Mouse (Mus musculus) liver, postnatal 0 days (tissue): ENCODE results near the gene Cxcl10. TPM values are rescaled to one million over a fixed set of nuclear protein-coding genes. Genes with fewer than 3 reads are reported as not detected.

Source experiments
- ATAC-seq: fragments of 200-750 bp; cut with Nextera tagmentation; 2 replicates; pipeline ENCODE4 v1.8.0; 2017; ENCODE audit warnings: mild to moderate bottlenecking, moderate library complexity
- DNase-seq: peaks from one replicate; pipeline ENCODE4 v3.0.0-alpha.2; 2016
- H3K27ac ChIP-seq: fragments of 300-500 bp; sonication (generic); 2 replicates; pipeline ENCODE4 v1.5.1; 2014; ENCODE audit warnings: antibody characterized with exemption, moderate library complexity, mild to moderate bottlenecking, low read depth
- H3K27me3 ChIP-seq: fragments of 300-500 bp; sonication (generic); 2 replicates; pipeline ENCODE4 v1.6.1; 2014; ENCODE audit warnings: low read length, control low read depth, mixed read lengths; ENCODE audit not compliant: insufficient read depth
- H3K36me3 ChIP-seq: fragments of 300-500 bp; sonication (generic); replicated peaks from 2 replicates; pipeline ENCODE4 v1.6.1; 2014; ENCODE audit warnings: mild to moderate bottlenecking, control low read depth, low read length, moderate library complexity, mixed read lengths; ENCODE audit not compliant: insufficient read depth
- H3K4me1 ChIP-seq: fragments of 300-500 bp; sonication (generic); 2 replicates; pipeline ENCODE4 v1.6.1; 2014; ENCODE audit warnings: antibody characterized with exemption, mild to moderate bottlenecking, control low read depth; ENCODE audit not compliant: insufficient read depth
- H3K4me2 ChIP-seq: fragments of 300-500 bp; sonication (generic); 2 replicates; pipeline ENCODE4 v1.6.1; 2014; ENCODE audit warnings: low read depth, mild to moderate bottlenecking, low read length, moderate library complexity, mixed read lengths
- H3K4me3 ChIP-seq: fragments of 300-500 bp; sonication (generic); 2 replicates; pipeline ENCODE4 v1.5.1; 2014; ENCODE audit warnings: low read depth, low read length
- H3K9ac ChIP-seq: fragments of 300-500 bp; sonication (generic); replicated peaks from 2 replicates; pipeline ENCODE4 v1.6.1; 2014; ENCODE audit warnings: mild to moderate bottlenecking, moderate library complexity
- H3K9me3 ChIP-seq: fragments of 300-500 bp; sonication (generic); 2 replicates; pipeline ENCODE4 v1.6.1; 2016; ENCODE audit warnings: mild to moderate bottlenecking, control low read depth, low read length, mixed read lengths
- CTCF ChIP-seq: sonication (generic); IDR thresholded peaks from 2 replicates; pipeline ENCODE4 v1.5.1; 2016; ENCODE audit warnings: antibody characterized with exemption, low read depth
- EP300 ChIP-seq: IDR thresholded peaks from 2 replicates; pipeline ENCODE4 v1.6.1; 2016; ENCODE audit warnings: antibody characterized with exemption, low read depth, mild to moderate bottlenecking
- WGBS: fragments of 180-500 bp; shearing (Covaris S2); extraction: QIAGEN DNeasy Blood & Tissue Kit; methylation state at CpG from one replicate; pipeline ENCODE4 v1.1.7; 2014; ENCODE audit not compliant: insufficient replicate concordance; 5-methylcytosine and 5-hydroxymethylcytosine counted together
- polyA plus RNA-seq: library from polyadenylated mRNA; unstranded; fragments of >200 nt; fragmentation: Nextera tagmentation; extraction: Ambion mirVana; gene quantifications from 2 replicates; pipeline ENCODE4 v1.2.1, GENCODE M21; 2015

Cxcl10 gene
- polyA plus RNA-seq: 7.5 and 8.0 TPM in 2 replicates

DNA sequence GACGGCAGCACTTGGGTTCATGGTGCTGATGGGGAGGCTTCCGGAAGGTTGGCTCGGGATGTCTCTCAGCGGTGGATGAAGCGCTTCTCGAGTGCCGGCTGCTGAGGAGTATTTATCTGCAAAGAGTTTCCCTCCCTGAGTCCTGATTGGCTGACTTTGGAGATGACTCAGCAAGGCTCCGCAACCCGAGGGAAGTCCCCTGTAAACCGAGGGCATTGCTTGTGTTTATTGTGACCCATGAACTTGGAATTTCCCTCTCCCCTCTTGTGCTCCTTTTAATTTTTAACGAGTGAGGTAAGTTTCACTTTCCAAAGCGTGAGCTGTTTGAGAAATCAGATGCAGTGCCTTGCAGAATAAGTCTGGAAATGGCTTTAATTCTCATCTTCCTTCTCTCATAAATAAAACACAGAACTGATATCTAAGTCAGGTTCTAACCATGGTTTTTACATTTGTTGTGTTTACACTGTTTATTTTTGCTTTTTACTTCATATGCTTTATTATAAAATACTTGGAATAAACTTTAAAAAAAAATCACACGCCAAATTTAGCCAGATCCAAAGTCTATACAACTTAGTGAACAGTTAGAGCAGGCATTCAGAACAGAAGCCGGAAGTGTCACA lies at the start of gene Cxcl10:
Cxcl10 (minus strand) TSS at position 96 of the 620 bp plus-strand sequence.
- Histone ChIP-seq H3K36me3 (no peaks in the 10 kb centered on the region), H3K4me2 (peak within 1 kb of the TSS; percentile 51), H3K27ac (0 out of 2 replicates have a peak within 1 kb of the TSS, but pooled peaks have one; percentile 2), H3K9ac (no peak within 1 kb of the TSS), H3K4me3 (peak within 1 kb of the TSS; percentile 19), H3K9me3 (no peaks in the 10 kb centered on the region), H3K4me1 (peaks cover 17% of the 10 kb centered on the region), H3K27me3 (no peaks in the 10 kb centered on the region)
- ATAC-seq: peak; percentile 77
- 10% methylated on average over 14 of the region's 14 CpGs for WGBS
- peak; percentile 68 for DNase-seq
- TF ChIP-seq EP300 (no peak), CTCF (no peak)

DNA sequence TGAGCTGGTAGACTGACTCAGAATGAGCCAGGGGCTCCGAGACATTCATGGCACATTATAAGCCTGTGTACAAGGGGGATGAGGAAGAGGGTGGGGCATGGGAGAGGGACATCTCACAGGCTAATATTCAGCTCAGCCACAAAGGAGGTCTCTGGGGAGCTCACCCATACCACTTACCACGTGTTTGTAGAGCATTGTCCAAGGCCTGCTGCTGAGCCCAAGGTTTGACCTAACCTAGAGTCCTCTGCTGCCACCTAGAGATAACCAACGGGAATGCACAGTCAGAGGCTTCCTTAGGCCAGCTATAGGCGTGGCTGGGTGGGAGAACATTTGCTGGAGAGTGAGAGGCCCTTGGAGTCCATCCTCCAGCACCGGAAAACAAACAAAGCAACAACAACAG lies 49.5 kb upstream of the Cxcl10 start:
- Histone ChIP-seq H3K27me3 (no peaks in the 10 kb centered on the region), H3K4me3 (no peak overlapping the region), H3K36me3 (no peaks in the 10 kb centered on the region), H3K9ac (no peak overlapping the region), H3K4me1 (no peaks in the 10 kb centered on the region), H3K27ac (no peak overlapping the region), H3K9me3 (no peaks in the 10 kb centered on the region), H3K4me2 (no peak overlapping the region)
- 18% methylated on average over 5 of the region's 5 CpGs for WGBS
- DNase-seq: peak; percentile 82
- no peak for TF ChIP-seq EP300
- peak; percentile 95 for TF ChIP-seq CTCF
- peak; percentile 73 for ATAC-seq

DNA sequence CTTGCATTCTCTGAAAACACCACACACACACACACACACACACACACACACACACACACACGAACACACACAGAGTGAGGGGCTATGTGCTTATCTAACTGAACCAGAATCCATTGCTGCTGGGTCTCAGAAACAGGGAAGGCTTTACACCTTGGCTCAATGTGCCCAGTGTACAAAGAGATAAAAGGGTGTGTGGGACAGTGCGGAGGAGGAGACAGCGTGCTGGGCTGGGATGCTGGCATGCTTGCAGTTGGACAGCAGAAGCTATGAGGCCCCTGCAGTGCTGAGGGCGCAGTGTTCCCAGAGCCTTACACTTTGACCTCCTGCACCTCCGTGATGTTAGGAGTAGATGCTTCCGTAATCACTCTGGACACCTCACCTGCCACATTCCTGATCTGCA lies 47.8 kb upstream of the Cxcl10 start:
- H3K27me3 ChIP-seq: no peaks in the 10 kb centered on the region
- no peak overlapping the region for H3K27ac ChIP-seq
- no peaks in the 10 kb centered on the region for H3K36me3 ChIP-seq
- H3K9me3 ChIP-seq: no peaks in the 10 kb centered on the region
- peak; percentile 82 for ATAC-seq
- no peak overlapping the region for H3K4me3 ChIP-seq
- no peak for DNase-seq
- peak; percentile 71 for TF ChIP-seq EP300
- TF ChIP-seq CTCF: no peak
- H3K9ac ChIP-seq: no peak overlapping the region
- H3K4me2 ChIP-seq: no peak overlapping the region
- no peaks in the 10 kb centered on the region for H3K4me1 ChIP-seq
- 50% methylated on average over 6 of the region's 6 CpGs for whole genome bisulfite sequencing

DNA sequence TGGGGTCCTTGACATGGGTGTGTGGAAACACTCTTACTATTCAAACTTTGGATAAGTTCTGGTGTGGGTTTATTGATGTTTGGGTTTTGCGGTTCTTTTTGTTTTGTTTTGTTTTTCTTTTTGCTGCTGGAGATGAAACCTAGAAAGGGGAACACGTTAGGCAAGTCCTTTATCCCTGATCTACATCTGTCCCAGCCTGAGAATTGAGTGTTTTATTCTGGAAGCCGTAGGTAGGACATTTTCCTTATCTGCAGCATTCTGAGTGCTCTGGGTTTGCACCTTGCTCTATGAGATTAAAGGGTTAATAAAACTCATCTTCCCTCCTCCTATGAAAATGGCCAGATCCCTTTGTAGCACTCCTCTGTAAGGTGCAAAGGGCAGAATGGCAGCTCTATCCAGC lies 47.1 kb upstream of the Cxcl10 start:
- 56% methylated on average over 3 of the region's 3 CpGs for WGBS
- Histone ChIP-seq H3K4me2 (no peak overlapping the region), H3K27me3 (peaks cover 5% of the 10 kb centered on the region), H3K4me3 (no peak overlapping the region), H3K4me1 (no peaks in the 10 kb centered on the region), H3K9me3 (no peaks in the 10 kb centered on the region), H3K9ac (no peak overlapping the region), H3K27ac (no peak overlapping the region), H3K36me3 (no peaks in the 10 kb centered on the region)
- DNase-seq (no peak), ATAC-seq (no peak)
- TF ChIP-seq EP300: no peak
- TF ChIP-seq CTCF: no peak

DNA sequence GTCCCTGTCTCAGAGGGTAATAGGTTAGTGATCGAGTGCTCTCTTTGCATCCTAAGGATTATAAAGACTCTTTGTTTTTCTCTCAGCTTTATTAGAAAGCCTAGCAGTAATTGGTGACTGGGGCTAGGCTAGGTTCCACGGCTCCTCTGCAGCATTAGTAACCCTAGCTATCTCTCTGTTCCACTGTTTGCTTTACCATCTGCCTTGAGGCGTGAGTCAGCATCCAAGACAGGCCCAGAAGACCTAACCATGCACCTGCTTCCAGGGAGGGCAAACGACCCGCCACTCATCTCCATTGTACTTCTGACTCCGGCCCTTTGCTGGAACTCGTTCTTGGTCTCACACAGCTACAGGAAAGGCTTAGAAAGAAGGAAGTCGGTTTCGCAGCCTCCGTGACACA lies 45.2 kb upstream of the Cxcl10 start:
- H3K4me1 ChIP-seq: no peaks in the 10 kb centered on the region
- no peak overlapping the region for H3K27ac ChIP-seq
- no peak overlapping the region for H3K4me2 ChIP-seq
- TF ChIP-seq CTCF (no peak), EP300 (no peak)
- H3K36me3 ChIP-seq: no peaks in the 10 kb centered on the region
- DNase-seq (no peak), ATAC-seq (0 out of 2 replicates have a peak, but pooled peaks have one; percentile 18)
- H3K9ac ChIP-seq: no peak overlapping the region
- 36% methylated on average over 10 of the region's 10 CpGs for WGBS
- no peak overlapping the region for H3K4me3 ChIP-seq
- H3K27me3 ChIP-seq: peaks cover 9% of the 10 kb centered on the region
- H3K9me3 ChIP-seq: no peaks in the 10 kb centered on the region

DNA sequence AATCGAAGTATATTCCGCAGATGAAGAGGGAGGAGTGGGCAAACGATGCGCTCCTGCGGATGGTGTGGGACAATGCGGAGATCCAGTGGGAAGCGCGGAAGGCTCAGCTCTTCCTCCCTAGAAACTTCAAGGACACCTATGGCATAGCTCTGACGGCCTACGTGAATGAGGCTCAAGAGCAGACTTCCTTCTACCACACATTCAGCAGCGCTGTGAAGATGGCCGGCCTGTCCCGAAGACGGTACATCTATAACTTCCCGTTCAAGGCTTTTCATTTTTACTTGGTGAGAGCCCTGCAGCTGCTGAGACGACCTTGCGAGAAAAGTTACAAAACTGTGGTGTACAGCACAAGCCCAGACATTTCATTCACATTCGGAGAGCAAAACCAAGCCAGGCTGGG lies 43.9 kb upstream of the Cxcl10 start:
- Histone ChIP-seq H3K9ac (no peak overlapping the region), H3K9me3 (no peaks in the 10 kb centered on the region), H3K4me1 (no peaks in the 10 kb centered on the region), H3K27me3 (peaks cover 9% of the 10 kb centered on the region), H3K4me2 (peak overlapping the region; percentile 58), H3K27ac (no peak overlapping the region), H3K4me3 (peak overlapping the region; percentile 23), H3K36me3 (no peaks in the 10 kb centered on the region)
- TF ChIP-seq EP300: no peak
- no peak for TF ChIP-seq CTCF
- ATAC-seq (no peak), DNase-seq (no peak)
- WGBS: 39% methylated on average over 18 of the region's 18 CpGs
